Mouse (Mus musculus): ENCODE results near the gene Fam120a. TPM values are rescaled to one million over a fixed set of nuclear protein-coding genes. Genes with fewer than 3 reads are reported as not detected.

Gene Fam120a
- 120 and 142 TPM in 2 replicates for polyA plus RNA-seq (2012; rRNA removed)

- H3K36me3 ChIP-seq (ENCODE audit: control insufficient read depth, insufficient read depth, low read length), result no peaks in the 10 kb centered on the region
- peak within 1 kb of the TSS; percentile 77 for H3K27ac ChIP-seq (ENCODE audit: control insufficient read depth, insufficient read depth, low read length)
- H3K4me3 ChIP-seq (ENCODE audit: control insufficient read depth, insufficient read depth, low read length), result peak within 1 kb of the TSS; percentile 93
- DNase-seq, result peak; percentile 81
- peaks cover 21% of the 10 kb centered on the region for H3K4me1 ChIP-seq (replicated peaks; ENCODE audit: control insufficient read depth, insufficient read depth, low read length)
- TF ChIP-seq POLR2A (IDR thresholded peaks at IDR 0.05; ENCODE audit: control insufficient read depth, extremely low read depth, insufficient read depth, low read length, poor library complexity) (peak; percentile 65), CTCF (IDR thresholded peaks at IDR 0.05; ENCODE audit: borderline replicate concordance, control insufficient read depth, extremely low read depth, insufficient read depth, low read length, poor library complexity) (peak; percentile 26; the same call in 1 of the 2 replicates)
- 5% methylated on average over 116 of the region's 116 CpGs for WGBS
- no peaks in the 10 kb centered on the region for H3K27me3 ChIP-seq (ENCODE audit: control insufficient read depth, insufficient read depth, low read length)
These were observed at the start of gene Fam120a for GRCm38 (mm10) chr13:48967956-48968749. TSS of gene Fam120a (minus strand) at chr13:48968017.

- H3K36me3 ChIP-seq (ENCODE audit: control insufficient read depth, insufficient read depth, low read length), result no peaks in the 10 kb centered on the region
- DNase-seq, result no peak
- no peak overlapping the region for H3K4me3 ChIP-seq (ENCODE audit: control insufficient read depth, insufficient read depth, low read length)
- WGBS, result 96% methylated on average over 1 of the region's 1 CpGs
- peaks cover 27% of the 10 kb centered on the region for H3K4me1 ChIP-seq (replicated peaks; ENCODE audit: control insufficient read depth, insufficient read depth, low read length)
- no peaks in the 10 kb centered on the region for H3K27me3 ChIP-seq (ENCODE audit: control insufficient read depth, insufficient read depth, low read length)
- H3K27ac ChIP-seq (ENCODE audit: control insufficient read depth, insufficient read depth, low read length), result no peak overlapping the region
- TF ChIP-seq POLR2A (IDR thresholded peaks at IDR 0.05; ENCODE audit: control insufficient read depth, extremely low read depth, insufficient read depth, low read length, poor library complexity), result no peak
- TF ChIP-seq CTCF (IDR thresholded peaks at IDR 0.05; ENCODE audit: borderline replicate concordance, control insufficient read depth, extremely low read depth, insufficient read depth, low read length, poor library complexity), result no peak
These were observed 49.6 kb upstream of the Fam120a start for GRCm38 (mm10) chr13:49017375-49017774.

GRCm38 (mm10) chr13:49016311-49016761 lies 48.5 kb upstream of the Fam120a start:
- Histone ChIP-seq H3K27ac (ENCODE audit: control insufficient read depth, insufficient read depth, low read length) (no peak overlapping the region), H3K36me3 (ENCODE audit: control insufficient read depth, insufficient read depth, low read length) (no peaks in the 10 kb centered on the region), H3K27me3 (ENCODE audit: control insufficient read depth, insufficient read depth, low read length) (no peaks in the 10 kb centered on the region), H3K4me3 (ENCODE audit: control insufficient read depth, insufficient read depth, low read length) (no peak overlapping the region), H3K4me1 (replicated peaks; ENCODE audit: control insufficient read depth, insufficient read depth, low read length) (peaks cover 27% of the 10 kb centered on the region)
- no peak for TF ChIP-seq CTCF (IDR thresholded peaks at IDR 0.05; ENCODE audit: borderline replicate concordance, control insufficient read depth, extremely low read depth, insufficient read depth, low read length, poor library complexity)
- WGBS, result 59% methylated on average over 16 of the region's 16 CpGs
- peak; percentile 8 for DNase-seq

- Histone ChIP-seq H3K4me3 (ENCODE audit: control insufficient read depth, insufficient read depth, low read length) (peak overlapping the region; percentile 28), H3K36me3 (ENCODE audit: control insufficient read depth, insufficient read depth, low read length) (no peaks in the 10 kb centered on the region), H3K27ac (ENCODE audit: control insufficient read depth, insufficient read depth, low read length) (peak overlapping the region; percentile 25; the same call in 1 of the 2 replicates), H3K27me3 (ENCODE audit: control insufficient read depth, insufficient read depth, low read length) (no peaks in the 10 kb centered on the region), H3K4me1 (replicated peaks; ENCODE audit: control insufficient read depth, insufficient read depth, low read length) (peaks cover 27% of the 10 kb centered on the region)
- DNase-seq, result peak; percentile 62
- no peak for TF ChIP-seq POLR2A (IDR thresholded peaks at IDR 0.05; ENCODE audit: control insufficient read depth, extremely low read depth, insufficient read depth, low read length, poor library complexity)
- peak; percentile 30; the same call in 1 of the 2 replicates for TF ChIP-seq CTCF (IDR thresholded peaks at IDR 0.05; ENCODE audit: borderline replicate concordance, control insufficient read depth, extremely low read depth, insufficient read depth, low read length, poor library complexity)
- 30% methylated on average over 30 of the region's 30 CpGs for WGBS
These were observed 47.8 kb upstream of the Fam120a start for GRCm38 (mm10) chr13:49015366-49016306.

- H3K27me3 ChIP-seq (ENCODE audit: control insufficient read depth, insufficient read depth, low read length), result no peaks in the 10 kb centered on the region
These were observed 45.5 kb upstream of the Fam120a start for GRCm38 (mm10) chr13:49013206-49013794.

GRCm38 (mm10) chr13:49001691-49002090 lies 33.9 kb upstream of the Fam120a start:
- H3K27ac ChIP-seq (ENCODE audit: control insufficient read depth, insufficient read depth, low read length), result no peak overlapping the region
- H3K27me3 ChIP-seq (ENCODE audit: control insufficient read depth, insufficient read depth, low read length), result no peaks in the 10 kb centered on the region
- no peak for TF ChIP-seq CTCF (IDR thresholded peaks at IDR 0.05; ENCODE audit: borderline replicate concordance, control insufficient read depth, extremely low read depth, insufficient read depth, low read length, poor library complexity)
- TF ChIP-seq POLR2A (IDR thresholded peaks at IDR 0.05; ENCODE audit: control insufficient read depth, extremely low read depth, insufficient read depth, low read length, poor library complexity), result no peak
- no peak for DNase-seq
- 65% methylated on average over 3 of the region's 3 CpGs for WGBS
- no peaks in the 10 kb centered on the region for H3K36me3 ChIP-seq (ENCODE audit: control insufficient read depth, insufficient read depth, low read length)
- H3K4me1 ChIP-seq (replicated peaks; ENCODE audit: control insufficient read depth, insufficient read depth, low read length), result no peaks in the 10 kb centered on the region
- H3K4me3 ChIP-seq (ENCODE audit: control insufficient read depth, insufficient read depth, low read length), result no peak overlapping the region

More at GRCm38 (mm10) chr13:49013206-49013794, 45.5 kb upstream of the Fam120a start:
- peaks cover 27% of the 10 kb centered on the region for H3K4me1 ChIP-seq (replicated peaks; ENCODE audit: control insufficient read depth, insufficient read depth, low read length)
- DNase-seq, result no peak
- H3K27ac ChIP-seq (ENCODE audit: control insufficient read depth, insufficient read depth, low read length), result no peak overlapping the region
- no peak overlapping the region for H3K4me3 ChIP-seq (ENCODE audit: control insufficient read depth, insufficient read depth, low read length)
- TF ChIP-seq CTCF (IDR thresholded peaks at IDR 0.05; ENCODE audit: borderline replicate concordance, control insufficient read depth, extremely low read depth, insufficient read depth, low read length, poor library complexity), result no peak
- TF ChIP-seq POLR2A (IDR thresholded peaks at IDR 0.05; ENCODE audit: control insufficient read depth, extremely low read depth, insufficient read depth, low read length, poor library complexity), result no peak
- H3K36me3 ChIP-seq (ENCODE audit: control insufficient read depth, insufficient read depth, low read length), result no peaks in the 10 kb centered on the region
- 58% methylated on average over 5 of the region's 5 CpGs for WGBS
